Mouse (Mus musculus) heart, adult 11 months (tissue): ENCODE results near the gene Klk12.

Experiments used
- DNase-seq: peaks from one replicate; pipeline ENCODE4 v3.0.0; 2022

Gene Klk12

DNA sequence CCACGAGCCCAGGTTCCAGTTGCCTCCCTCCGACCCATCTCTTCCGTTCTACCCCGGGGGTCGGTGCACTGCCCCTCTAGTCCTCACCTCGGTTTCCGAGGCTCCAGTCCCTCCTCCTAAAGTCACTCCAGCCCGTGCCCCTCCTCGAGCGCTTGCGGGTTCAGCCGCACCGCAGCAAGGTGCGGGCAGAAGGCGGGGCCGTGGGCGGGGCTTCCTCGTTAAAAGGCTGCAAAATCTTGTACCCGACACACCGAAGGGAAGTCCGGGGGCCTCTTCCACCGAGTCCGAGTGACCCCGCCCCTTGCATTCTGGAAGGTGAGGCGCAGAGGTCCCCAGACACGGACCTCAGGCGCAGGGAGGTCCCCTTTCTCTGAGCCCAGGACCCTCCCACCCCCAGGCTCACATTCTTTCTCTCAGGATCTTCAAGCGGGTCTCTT lies 28.7 kb downstream of the Klk12 start, which contains the start of gene Klk8:
Klk8 (plus strand) TSS at position 245 of the 437 bp plus-strand sequence.
- no peak for DNase-seq

DNA sequence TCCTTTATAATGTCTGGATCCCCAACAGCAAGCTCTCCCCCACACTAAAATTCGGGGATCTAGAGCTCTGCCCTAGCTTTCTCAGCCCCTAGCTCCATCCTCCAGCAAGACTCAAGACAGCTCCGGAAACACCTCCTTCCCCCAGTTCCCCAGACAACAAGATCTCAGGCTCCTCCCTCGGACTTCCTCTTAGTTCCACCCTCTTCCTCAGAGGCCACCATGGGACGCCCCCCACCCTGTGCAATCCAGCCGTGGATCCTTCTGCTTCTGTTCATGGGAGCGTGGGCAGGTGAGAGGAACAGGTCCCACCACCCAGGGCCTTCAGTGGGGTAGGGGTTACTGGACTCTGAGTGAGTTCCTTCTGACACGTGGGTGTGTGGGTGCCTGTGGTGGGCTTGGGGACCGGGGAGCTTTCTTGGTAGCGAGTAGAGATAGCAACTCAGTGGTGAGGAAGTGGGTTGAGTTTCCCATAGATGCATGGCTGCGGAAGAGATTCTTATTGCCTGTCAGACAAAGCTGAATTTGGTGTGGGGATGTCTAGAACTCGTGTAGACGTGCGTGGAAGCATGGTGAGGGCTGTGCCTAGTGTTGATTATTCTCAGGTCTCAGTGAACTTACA lies 29.3 kb downstream of the Klk12 start:
- peak; percentile 96 for DNase-seq

DNA sequence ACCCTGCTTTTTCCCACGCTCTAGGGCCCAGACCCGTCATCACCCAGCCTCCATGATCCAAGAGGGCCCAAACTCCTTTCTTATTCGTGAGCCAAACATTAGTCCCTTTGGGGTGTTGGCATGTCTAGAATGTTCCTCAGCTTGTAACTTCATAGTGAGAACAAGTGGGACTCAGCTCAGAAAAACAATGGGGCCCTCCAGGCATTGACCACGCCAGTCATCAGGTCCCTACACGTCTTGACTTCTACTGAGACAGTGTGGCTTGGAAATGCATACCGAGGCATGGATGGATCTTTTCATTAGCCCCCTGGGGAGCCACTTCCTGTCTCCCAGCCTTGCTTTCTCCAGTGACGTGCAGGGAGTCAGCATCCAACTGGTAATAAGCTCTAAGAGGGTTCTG lies 31.2 kb downstream of the Klk12 start:
- DNase-seq, result no peak

DNA sequence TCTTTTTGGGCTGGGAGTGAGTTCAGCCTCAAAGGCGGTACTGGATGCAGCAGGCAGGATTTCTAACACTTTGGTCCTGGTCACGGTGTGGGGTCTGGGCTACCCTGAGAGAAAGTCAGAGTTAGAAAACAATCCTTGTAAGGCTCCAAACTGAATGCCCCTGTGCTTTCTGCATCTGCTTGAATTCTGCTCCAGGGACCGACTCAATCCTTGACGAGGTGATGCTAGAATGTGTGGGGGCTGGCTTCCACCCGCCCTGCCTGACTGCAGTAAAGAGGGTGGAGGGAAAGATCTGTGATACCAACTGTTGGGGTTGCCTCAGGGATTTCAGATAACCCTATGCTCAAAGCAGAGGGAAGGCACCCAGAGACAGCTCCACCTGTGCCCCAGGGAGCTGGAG lies 42.3 kb downstream of the Klk12 start, which contains the start of gene Klk7:
Klk7 (plus strand) TSS at position 301 of the 400 bp plus-strand sequence.
- no peak for DNase-seq

DNA sequence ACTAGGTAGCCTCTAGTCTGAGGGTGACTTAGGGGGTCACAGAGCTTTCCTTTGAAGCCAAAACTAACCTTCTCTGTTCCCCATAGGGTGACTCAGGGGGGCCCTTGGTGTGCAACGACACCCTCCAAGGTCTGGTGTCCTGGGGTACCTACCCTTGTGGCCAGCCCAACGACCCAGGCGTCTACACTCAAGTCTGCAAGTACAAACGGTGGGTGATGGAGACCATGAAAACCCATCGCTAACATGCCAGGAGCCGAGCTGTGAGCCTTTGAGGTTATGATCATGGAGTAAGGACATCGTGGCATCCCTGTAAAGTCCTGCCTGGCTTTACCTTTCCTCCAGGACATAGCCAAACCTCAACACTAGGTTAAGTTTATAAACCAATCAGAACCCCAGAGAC lies 46.5 kb downstream of the Klk12 start:
- peak; percentile 82 for DNase-seq

DNA sequence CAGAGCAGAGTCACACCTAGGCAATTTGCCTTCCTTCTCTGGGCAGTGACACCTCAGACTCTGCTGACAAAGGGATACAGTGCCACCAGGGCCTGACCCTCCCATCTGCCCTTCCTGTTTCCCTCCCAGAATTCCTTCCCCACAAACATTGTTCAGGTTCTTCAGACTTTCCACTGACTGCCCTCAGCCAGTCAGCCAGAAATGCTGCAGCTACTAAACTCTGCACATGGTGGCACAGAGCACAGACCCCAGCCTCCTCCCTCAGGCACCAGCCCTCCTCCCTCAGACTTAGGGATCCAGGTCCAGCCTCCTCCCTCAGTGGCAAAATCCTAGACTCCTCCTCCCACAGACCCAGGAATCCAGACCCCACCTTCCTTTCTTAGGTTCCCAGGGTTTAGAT lies 48.0 kb downstream of the Klk12 start:
- no peak for DNase-seq

DNA sequence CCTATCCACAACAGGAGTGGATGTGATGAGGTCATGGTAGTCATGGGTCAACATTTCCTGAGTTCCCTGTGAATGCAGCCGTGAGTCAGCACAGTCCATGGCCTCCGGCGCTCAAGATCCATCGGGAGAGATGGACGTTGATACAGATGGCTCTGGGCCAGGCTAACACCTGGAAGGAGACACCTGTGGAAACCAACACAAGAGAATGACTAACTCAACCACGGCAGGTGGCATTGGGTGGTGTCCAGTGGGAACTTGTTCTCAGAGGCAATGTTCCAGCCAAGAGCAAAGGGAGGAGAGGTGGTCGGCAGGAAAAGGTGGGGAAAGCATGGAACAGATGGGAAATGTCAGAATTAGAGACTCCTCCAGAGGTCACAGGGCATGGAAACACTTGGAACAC lies 52.9 kb downstream of the Klk12 start:
- DNase-seq, result peak; percentile 81
